Mouse (Mus musculus): ENCODE results near the gene Taf6l. TPM values are rescaled to one million over a fixed set of nuclear protein-coding genes. Genes with fewer than 3 reads are reported as not detected.
A peak's percentile ranks its signal among the peaks of the same experiment; 100 is the strongest.

Gene Taf6l
- 25.9 TPM in 2 replicates for polyA plus RNA-seq (2014; fragmentation: Nextera tagmentation; extraction: Ambion mirVana)

DNA sequence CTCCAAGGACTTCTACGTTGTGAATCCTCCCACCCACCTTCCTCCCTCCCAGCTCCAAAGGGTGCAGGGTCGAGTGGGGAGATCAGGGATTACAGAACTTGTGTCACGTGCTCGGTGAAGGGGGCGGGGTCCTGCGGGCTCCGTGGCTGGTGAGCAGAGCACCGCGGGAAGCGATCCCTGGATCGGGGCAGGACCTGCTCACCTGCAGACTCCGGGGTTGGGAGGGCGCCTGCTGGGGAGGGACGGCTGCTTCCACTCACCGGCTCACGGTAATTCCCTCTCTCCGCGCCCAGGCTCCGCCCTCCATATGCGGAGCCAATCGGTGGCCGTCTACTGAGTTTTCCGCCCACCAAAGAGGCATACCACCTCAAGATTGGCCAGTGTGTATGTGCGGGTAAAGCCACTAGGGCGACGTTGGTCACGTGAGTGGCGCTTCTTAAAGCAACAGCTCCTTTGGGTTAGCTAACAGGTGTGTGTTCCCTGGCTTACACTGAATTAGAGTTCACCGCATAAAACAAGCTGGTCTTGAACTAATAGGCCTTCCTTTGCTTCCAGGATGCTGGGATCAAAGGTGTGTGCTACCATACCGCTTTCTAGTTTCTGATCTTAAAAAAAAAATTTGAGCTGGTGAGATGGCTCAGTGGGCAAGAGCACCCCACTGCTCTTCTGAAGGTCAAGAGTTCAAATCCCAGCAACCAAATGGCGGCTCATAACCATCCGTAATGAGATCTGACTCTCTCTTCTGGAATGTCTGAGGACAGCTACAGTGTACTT is at the start of gene Taf6l:
TSS of gene Taf6l (minus strand) at position 410 of the 774 bp plus-strand sequence.
- DNase-seq (ENCODE audit: low spot score) = peak; percentile 83
- H3K27me3 ChIP-seq (replicated peaks; ENCODE audit: control insufficient read depth, insufficient read depth, low read length) = no peaks in the 10 kb centered on the region
- peak within 1 kb of the TSS; percentile 76 for H3K4me2 ChIP-seq
- WGBS = 1% methylated on average over 32 of the region's 32 CpGs
- peak within 1 kb of the TSS; percentile 67 for H3K4me3 ChIP-seq (ENCODE audit: low read depth, low read length)
- peak; percentile 99 for ATAC-seq (replicated peaks; ENCODE audit: low FRiP score)
- H3K27ac ChIP-seq (ENCODE audit: low read depth, low read length) = peak within 1 kb of the TSS; percentile 82
- H3K4me1 ChIP-seq (replicated peaks; ENCODE audit: control insufficient read depth, insufficient read depth, low read length) = peaks cover 3% of the 10 kb centered on the region; the same call in 1 of the 2 replicates
- H3K9ac ChIP-seq (ENCODE audit: low read depth, low read length) = peak within 1 kb of the TSS; percentile 60
- H3K9me3 ChIP-seq (ENCODE audit: control insufficient read depth, low read length) = no peaks in the 10 kb centered on the region
- peaks cover 8% of the 10 kb centered on the region; the same call in 1 of the 2 replicates for H3K36me3 ChIP-seq (ENCODE audit: control insufficient read depth, insufficient read depth, low read length)

DNA sequence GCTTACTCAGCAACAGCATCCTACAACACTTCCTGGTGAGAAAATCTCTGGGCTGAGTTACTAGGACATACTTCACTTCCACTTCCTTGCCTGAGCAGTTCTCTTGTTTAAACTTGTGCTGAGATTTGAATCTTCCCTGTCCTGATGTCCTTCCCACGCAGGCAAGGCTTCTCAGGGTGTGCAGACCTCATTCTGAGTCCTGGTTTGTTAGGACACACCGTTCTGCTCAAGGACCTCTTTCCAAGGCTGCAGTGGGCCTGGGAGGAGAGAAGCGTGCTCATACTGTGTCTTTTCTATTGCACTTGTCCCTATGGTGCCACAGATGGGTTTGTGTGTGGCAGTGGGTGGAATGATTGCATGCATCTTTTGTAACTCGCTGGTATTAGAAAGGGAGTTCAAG is 46.8 kb upstream of the Taf6l start:
- no peak for ATAC-seq (replicated peaks; ENCODE audit: low FRiP score)
- 88% methylated on average over 4 of the region's 4 CpGs for WGBS

DNA sequence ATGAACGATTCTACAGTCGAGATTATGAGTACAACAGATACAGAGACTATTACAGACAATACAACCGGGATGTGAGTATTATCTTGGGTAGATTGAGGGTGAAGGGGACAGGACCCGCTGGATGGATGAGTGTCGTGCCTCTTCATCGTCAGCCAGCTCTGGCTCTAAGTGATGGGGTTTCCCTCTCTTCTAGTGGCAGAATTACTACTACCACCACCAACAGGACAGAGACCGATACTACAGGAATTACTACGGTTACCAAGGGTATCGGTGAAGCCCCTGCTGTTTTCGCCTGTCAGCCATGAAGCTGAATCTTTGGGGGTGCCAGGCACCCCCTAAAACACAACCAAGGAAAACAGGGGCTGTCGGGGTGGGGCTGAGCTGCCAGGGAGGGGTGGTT is 45.0 kb upstream of the Taf6l start:
- DNase-seq (ENCODE audit: low spot score) = no peak
- Histone ChIP-seq H3K9me3 (ENCODE audit: control insufficient read depth, low read length) (no peaks in the 10 kb centered on the region), H3K36me3 (ENCODE audit: control insufficient read depth, insufficient read depth, low read length) (peaks cover 82% of the 10 kb centered on the region), H3K27me3 (replicated peaks; ENCODE audit: control insufficient read depth, insufficient read depth, low read length) (no peaks in the 10 kb centered on the region), H3K4me1 (replicated peaks; ENCODE audit: control insufficient read depth, insufficient read depth, low read length) (no peaks in the 10 kb centered on the region), H3K9ac (ENCODE audit: low read depth, low read length) (no peak overlapping the region), H3K4me3 (ENCODE audit: low read depth, low read length) (no peak overlapping the region), H3K4me2 (no peak overlapping the region), H3K27ac (ENCODE audit: low read depth, low read length) (no peak overlapping the region)
- no peak for ATAC-seq (replicated peaks; ENCODE audit: low FRiP score)
- 84% methylated on average over 11 of the region's 11 CpGs for WGBS

More for the DNA sequence above, 46.8 kb upstream of the Taf6l start:
- Histone ChIP-seq H3K27ac (ENCODE audit: low read depth, low read length) (no peak overlapping the region), H3K4me1 (replicated peaks; ENCODE audit: control insufficient read depth, insufficient read depth, low read length) (peaks cover 3% of the 10 kb centered on the region), H3K9ac (ENCODE audit: low read depth, low read length) (no peak overlapping the region), H3K4me2 (no peak overlapping the region), H3K36me3 (ENCODE audit: control insufficient read depth, insufficient read depth, low read length) (peaks cover 66% of the 10 kb centered on the region), H3K4me3 (ENCODE audit: low read depth, low read length) (no peak overlapping the region), H3K9me3 (ENCODE audit: control insufficient read depth, low read length) (no peaks in the 10 kb centered on the region), H3K27me3 (replicated peaks; ENCODE audit: control insufficient read depth, insufficient read depth, low read length) (no peaks in the 10 kb centered on the region)
- no peak for DNase-seq (ENCODE audit: low spot score)

DNA sequence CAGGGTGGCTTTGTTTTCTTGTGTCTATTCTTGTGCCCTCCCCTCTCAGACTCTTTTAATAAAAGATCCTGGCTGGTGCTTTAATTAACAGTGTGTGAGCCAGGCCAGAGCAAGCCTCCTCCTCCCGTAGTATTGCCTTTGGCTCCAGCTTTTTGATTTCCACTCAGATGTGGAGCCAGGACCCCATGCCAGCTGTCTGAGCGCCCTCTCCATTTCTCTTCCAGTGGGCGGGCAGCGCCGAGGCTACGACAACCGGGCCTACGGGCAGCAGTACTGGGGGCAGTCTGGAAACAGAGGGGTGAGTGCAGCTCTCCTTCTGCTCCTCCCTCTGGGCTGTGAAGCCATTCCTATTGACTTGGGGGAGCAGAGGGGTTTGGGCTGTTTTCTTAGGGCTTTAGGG is 44.4 kb upstream of the Taf6l start:
- no peak for DNase-seq (ENCODE audit: low spot score)
- Histone ChIP-seq H3K4me3 (ENCODE audit: low read depth, low read length) (no peak overlapping the region), H3K9me3 (ENCODE audit: control insufficient read depth, low read length) (no peaks in the 10 kb centered on the region), H3K36me3 (ENCODE audit: control insufficient read depth, insufficient read depth, low read length) (peaks cover 87% of the 10 kb centered on the region), H3K27me3 (replicated peaks; ENCODE audit: control insufficient read depth, insufficient read depth, low read length) (no peaks in the 10 kb centered on the region), H3K27ac (ENCODE audit: low read depth, low read length) (no peak overlapping the region), H3K4me1 (replicated peaks; ENCODE audit: control insufficient read depth, insufficient read depth, low read length) (no peaks in the 10 kb centered on the region), H3K4me2 (no peak overlapping the region), H3K9ac (ENCODE audit: low read depth, low read length) (no peak overlapping the region)
- no peak for ATAC-seq (replicated peaks; ENCODE audit: low FRiP score)
- 97% methylated on average over 8 of the region's 8 CpGs for WGBS

DNA sequence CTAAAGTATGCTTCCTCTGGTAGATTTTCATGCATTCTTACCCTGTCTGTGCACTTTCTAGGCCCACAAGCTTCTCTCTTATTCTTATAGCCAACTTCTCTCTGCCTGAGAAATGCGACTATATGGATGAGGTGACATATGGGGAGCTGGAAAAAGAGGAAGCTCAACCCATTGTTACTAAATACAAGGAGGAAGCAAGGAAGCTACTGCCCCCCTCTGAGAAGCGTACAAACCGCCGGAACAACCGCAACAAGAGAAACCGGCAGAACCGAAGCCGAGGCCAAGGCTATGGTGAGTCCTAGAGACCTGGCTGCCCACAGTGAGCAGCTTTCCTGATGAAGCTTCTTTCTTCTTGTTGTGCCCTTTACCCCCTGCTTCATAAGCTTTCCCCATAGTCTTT is 43.4 kb upstream of the Taf6l start, which contains the start of gene AC129217.1:
TSS of gene AC129217.1 (plus strand) at position 114 of the 400 bp plus-strand sequence.
- H3K4me2 ChIP-seq = no peak within 1 kb of the TSS
- H3K36me3 ChIP-seq (ENCODE audit: control insufficient read depth, insufficient read depth, low read length) = peaks cover 88% of the 10 kb centered on the region
- no peak within 1 kb of the TSS for H3K27ac ChIP-seq (ENCODE audit: low read depth, low read length)
- no peak within 1 kb of the TSS for H3K9ac ChIP-seq (ENCODE audit: low read depth, low read length)
- H3K4me3 ChIP-seq (ENCODE audit: low read depth, low read length) = no peak within 1 kb of the TSS
- H3K27me3 ChIP-seq (replicated peaks; ENCODE audit: control insufficient read depth, insufficient read depth, low read length) = no peaks in the 10 kb centered on the region
- no peaks in the 10 kb centered on the region for H3K9me3 ChIP-seq (ENCODE audit: control insufficient read depth, low read length)
- DNase-seq (ENCODE audit: low spot score) = no peak
- 73% methylated on average over 8 of the region's 8 CpGs for WGBS
- no peaks in the 10 kb centered on the region for H3K4me1 ChIP-seq (replicated peaks; ENCODE audit: control insufficient read depth, insufficient read depth, low read length)
- no peak for ATAC-seq (replicated peaks; ENCODE audit: low FRiP score)

DNA sequence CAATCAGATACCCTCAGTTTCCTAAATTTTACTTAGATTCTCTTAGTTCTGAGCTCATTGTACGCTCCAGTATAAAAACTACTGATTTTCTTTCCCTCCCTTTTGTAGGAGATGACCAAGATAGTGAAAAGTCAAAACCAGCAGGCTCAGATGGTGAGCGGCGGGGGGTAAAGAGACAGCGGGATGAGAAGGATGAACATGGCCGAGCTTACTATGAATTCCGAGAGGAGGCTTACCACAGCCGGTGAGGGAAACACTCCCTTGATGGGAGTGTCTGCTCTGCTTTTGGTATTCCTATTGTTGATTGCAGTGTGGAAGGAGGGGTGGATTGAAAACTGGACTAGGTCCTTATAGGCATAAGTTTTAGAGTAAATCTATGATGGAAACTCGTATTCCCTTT is 36.5 kb upstream of the Taf6l start:
- Histone ChIP-seq H3K27ac (ENCODE audit: low read depth, low read length) (no peak overlapping the region), H3K36me3 (ENCODE audit: control insufficient read depth, insufficient read depth, low read length) (peaks cover 44% of the 10 kb centered on the region), H3K4me3 (ENCODE audit: low read depth, low read length) (peak overlapping the region; percentile 100), H3K27me3 (replicated peaks; ENCODE audit: control insufficient read depth, insufficient read depth, low read length) (no peaks in the 10 kb centered on the region), H3K4me1 (replicated peaks; ENCODE audit: control insufficient read depth, insufficient read depth, low read length) (peaks cover 17% of the 10 kb centered on the region), H3K9me3 (ENCODE audit: control insufficient read depth, low read length) (no peaks in the 10 kb centered on the region), H3K9ac (ENCODE audit: low read depth, low read length) (no peak overlapping the region), H3K4me2 (peak overlapping the region; percentile 93)
- DNase-seq (ENCODE audit: low spot score) (no peak), ATAC-seq (replicated peaks; ENCODE audit: low FRiP score) (no peak)
- 85% methylated on average over 8 of the region's 8 CpGs for WGBS

DNA sequence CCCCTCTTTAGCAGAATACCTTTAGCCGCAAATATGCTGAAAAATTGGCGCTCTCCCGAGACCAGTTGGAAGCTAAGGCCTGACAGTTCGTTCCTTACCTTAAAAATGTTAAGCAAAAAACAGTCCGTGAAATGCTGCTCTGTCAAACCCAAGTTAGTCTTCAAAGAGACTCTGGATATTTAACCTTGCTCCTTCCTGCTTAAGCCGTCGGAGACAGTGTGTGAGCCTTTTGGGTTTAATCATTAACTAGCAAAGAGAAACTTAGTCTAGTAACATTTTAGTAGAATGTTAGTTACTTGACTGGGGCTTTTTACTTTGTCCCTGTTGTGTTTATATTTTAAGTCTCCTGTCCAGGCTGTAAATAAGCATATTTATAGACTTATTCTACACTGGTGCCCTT is 34.9 kb upstream of the Taf6l start:
- peak overlapping the region; percentile 98 for H3K27ac ChIP-seq (ENCODE audit: low read depth, low read length)
- no peaks in the 10 kb centered on the region for H3K27me3 ChIP-seq (replicated peaks; ENCODE audit: control insufficient read depth, insufficient read depth, low read length)
- WGBS = under 1% methylated on average over 7 of the region's 7 CpGs
- H3K9ac ChIP-seq (ENCODE audit: low read depth, low read length) = peak overlapping the region; percentile 98
- no peak for DNase-seq (ENCODE audit: low spot score)
- no peak for ATAC-seq (replicated peaks; ENCODE audit: low FRiP score)
- peak overlapping the region; percentile 93 for H3K4me2 ChIP-seq
- peak overlapping the region; percentile 100 for H3K4me3 ChIP-seq (ENCODE audit: low read depth, low read length)
- peaks cover 33% of the 10 kb centered on the region for H3K36me3 ChIP-seq (ENCODE audit: control insufficient read depth, insufficient read depth, low read length)
- H3K9me3 ChIP-seq (ENCODE audit: control insufficient read depth, low read length) = no peaks in the 10 kb centered on the region
- H3K4me1 ChIP-seq (replicated peaks; ENCODE audit: control insufficient read depth, insufficient read depth, low read length) = peaks cover 21% of the 10 kb centered on the region

DNA sequence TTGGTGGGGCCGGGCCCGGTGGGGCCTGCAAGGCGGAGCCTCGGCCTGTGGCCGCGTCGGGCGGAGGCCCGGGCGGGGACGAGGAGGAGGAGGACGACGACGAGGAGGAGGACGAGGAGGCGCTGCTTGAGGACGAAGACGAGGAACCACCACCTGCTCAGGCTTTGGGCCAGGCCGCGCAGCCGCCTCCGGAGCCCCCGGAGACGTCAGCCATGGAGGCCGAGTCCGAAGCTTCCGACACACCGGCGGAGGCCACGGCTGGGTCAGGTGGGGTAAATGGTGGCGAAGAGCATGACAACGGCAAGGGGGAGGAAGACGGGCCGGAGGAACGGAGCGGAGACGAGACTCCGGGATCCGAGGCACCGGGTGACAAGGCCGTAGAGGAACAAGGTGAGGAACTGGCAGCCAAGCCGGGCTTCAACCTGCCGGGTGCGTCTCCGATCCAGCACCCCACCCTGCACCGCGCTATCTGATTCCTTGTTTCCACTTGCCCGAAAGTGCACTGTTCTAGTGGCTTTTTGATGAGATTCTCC is 34.3 kb upstream of the Taf6l start:
- DNase-seq (ENCODE audit: low spot score) (no peak), ATAC-seq (replicated peaks; ENCODE audit: low FRiP score) (peak; percentile 48)
- Histone ChIP-seq H3K27me3 (replicated peaks; ENCODE audit: control insufficient read depth, insufficient read depth, low read length) (no peaks in the 10 kb centered on the region), H3K4me1 (replicated peaks; ENCODE audit: control insufficient read depth, insufficient read depth, low read length) (peaks cover 21% of the 10 kb centered on the region), H3K36me3 (ENCODE audit: control insufficient read depth, insufficient read depth, low read length) (peaks cover 31% of the 10 kb centered on the region), H3K4me3 (ENCODE audit: low read depth, low read length) (peak overlapping the region; percentile 100), H3K9ac (ENCODE audit: low read depth, low read length) (peak overlapping the region; percentile 98), H3K4me2 (peak overlapping the region; percentile 93), H3K27ac (ENCODE audit: low read depth, low read length) (peak overlapping the region; percentile 98), H3K9me3 (ENCODE audit: control insufficient read depth, low read length) (no peaks in the 10 kb centered on the region)
- under 1% methylated on average over 48 of the region's 48 CpGs for WGBS
